7 mouse cellular contexts compared by ENCODE assay signal in the genomic region with DNA sequence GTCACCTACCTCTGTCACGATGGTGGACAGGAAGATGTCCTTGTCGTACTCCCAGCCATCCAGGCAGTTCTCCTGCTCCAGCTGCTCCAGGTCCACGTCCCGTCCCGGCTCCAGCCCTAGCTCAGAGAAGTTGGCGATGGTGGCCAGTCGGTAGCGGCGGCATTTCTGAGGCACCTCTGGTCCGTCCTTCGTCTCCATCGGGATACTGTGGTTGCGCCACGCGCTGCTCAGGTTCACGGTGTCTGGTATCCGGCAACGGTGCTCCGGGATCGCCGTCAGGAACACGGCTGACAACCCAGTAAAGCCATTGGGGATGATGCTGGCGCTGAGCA. TPM values are rescaled to one million over a fixed set of nuclear protein-coding genes. Genes with fewer than 3 reads are reported as not detected.
DNase-seq lines count a peak whose midpoint lies in the region; ATAC-seq and TF ChIP-seq lines count a peak whose summit lies in the region.
"Not testable (repeated sequence)": the region's sequence is repeated elsewhere in the genome, so short reads cannot be mapped to it uniquely, and the experiment has no call there.

No protein-coding gene starts in this region.

- peak overlapping the region; percentile 58 for H3K9ac ChIP-seq in forebrain, embryonic 12.5 days
- peak overlapping the region; percentile 78 for H3K9ac ChIP-seq in heart, embryonic 14.5 days (ENCODE audit: low read length)
- peak overlapping the region; percentile 72 for H3K9ac ChIP-seq in liver, embryonic 12.5 days
- peak overlapping the region; percentile 69 for H3K9ac ChIP-seq in neural tube, embryonic 13.5 days

- WGBS in forebrain, embryonic 12.5 days = under 1% methylated on average over 23 of the region's 23 CpGs
- under 1% methylated on average over 23 of the region's 23 CpGs for WGBS in heart, embryonic 14.5 days
- WGBS in kidney, adult 2 months = 1% methylated on average over 23 of the region's 23 CpGs
- WGBS in liver, embryonic 12.5 days (ENCODE audit: insufficient replicate concordance) = under 1% methylated on average over 23 of the region's 23 CpGs
- WGBS in neural tube, embryonic 13.5 days = under 1% methylated on average over 23 of the region's 23 CpGs

- not testable (repeated sequence) for TF ChIP-seq CTCF in kidney, adult 2 months (conservative IDR thresholded peaks at IDR 0.05; ENCODE audit: insufficient read depth, insufficient read length, low read depth, low read length)

- H3K27me3 ChIP-seq in forebrain, embryonic 12.5 days = peaks cover 16% of the 10 kb centered on the region
- H3K27me3 ChIP-seq in heart, embryonic 14.5 days (ENCODE audit: control insufficient read depth, insufficient read depth, low read length); kidney, adult 2 months (replicated peaks; ENCODE audit: control insufficient read depth, insufficient read depth, low read length); liver, embryonic 12.5 days (replicated peaks): not testable (repeated sequence)
- H3K27me3 ChIP-seq in neural tube, embryonic 13.5 days = peaks cover 21% of the 10 kb centered on the region

- not testable (repeated sequence) for H3K9me3 ChIP-seq in forebrain, embryonic 12.5 days; heart, embryonic 14.5 days (ENCODE audit: control insufficient read depth, low read length); liver, embryonic 12.5 days (replicated peaks); neural tube, embryonic 13.5 days

- H3K4me3 ChIP-seq in brown adipose tissue, adult 24 weeks (ENCODE audit: insufficient read depth, low read depth, low read length) = peak overlapping the region; percentile 71
- peak overlapping the region; percentile 60 for H3K4me3 ChIP-seq in forebrain, embryonic 12.5 days (replicated peaks)
- peak overlapping the region; percentile 69 to 82 for H3K4me3 ChIP-seq in heart, embryonic 14.5 days (ENCODE audit: control insufficient read depth in 1 of 2, insufficient read depth in 1 of 2, low read depth in 1 of 2, low read length in 2 of 2)
- peak overlapping the region; percentile 73 for H3K4me3 ChIP-seq in kidney, adult 2 months (ENCODE audit: insufficient read depth, low read depth, low read length)
- H3K4me3 ChIP-seq in liver, embryonic 12.5 days = peak overlapping the region; percentile 67
- peak overlapping the region; percentile 58 for H3K4me3 ChIP-seq in neural tube, embryonic 13.5 days

- H3K36me3 ChIP-seq in forebrain, embryonic 12.5 days (replicated peaks); heart, embryonic 14.5 days (ENCODE audit: control insufficient read depth, insufficient read depth, low read length); kidney, adult 2 months (ENCODE audit: control insufficient read depth, insufficient read depth, low read length); neural tube, embryonic 13.5 days: not testable (repeated sequence)
- peaks cover 19% of the 10 kb centered on the region for H3K36me3 ChIP-seq in liver, embryonic 12.5 days

- not testable (repeated sequence) for H3K27ac ChIP-seq in brown adipose tissue, adult 24 weeks (replicated peaks; ENCODE audit: low read depth, low read length); forebrain, embryonic 12.5 days; heart, embryonic 14.5 days (replicated peaks in 1 of 2; ENCODE audit: control insufficient read depth in 1 of 2, insufficient read depth in 1 of 2, low read depth in 2 of 2, low read length in 2 of 2); kidney, adult 2 months (ENCODE audit: insufficient read depth, low read depth, low read length); liver, embryonic 12.5 days; neural tube, embryonic 13.5 days (replicated peaks)

- H3K4me1 ChIP-seq in brown adipose tissue, adult 24 weeks (ENCODE audit: control insufficient read depth, insufficient read depth, insufficient read length, low read length); forebrain, embryonic 12.5 days; heart, embryonic 14.5 days (ENCODE audit: control insufficient read depth in 2 of 2, insufficient read depth in 2 of 2, low read length in 2 of 2); kidney, adult 2 months (ENCODE audit: control insufficient read depth, insufficient read depth, low read length); neural tube, embryonic 13.5 days (replicated peaks): not testable (repeated sequence)
- H3K4me1 ChIP-seq in liver, embryonic 12.5 days = peaks cover 25% of the 10 kb centered on the region

- DNase-seq in kidney, adult 2 months = not testable (repeated sequence)

- TF ChIP-seq POLR2A in kidney, adult 2 months (IDR thresholded peaks at IDR 0.05; ENCODE audit: low read depth, low read length) = not testable (repeated sequence)

- H3K4me2 ChIP-seq in forebrain, embryonic 12.5 days = peak overlapping the region; percentile 94
- peak overlapping the region; percentile 97 for H3K4me2 ChIP-seq in heart, embryonic 14.5 days (ENCODE audit: low read length)
- peak overlapping the region; percentile 93 for H3K4me2 ChIP-seq in liver, embryonic 12.5 days
- H3K4me2 ChIP-seq in neural tube, embryonic 13.5 days = peak overlapping the region; percentile 85

- ATAC-seq in forebrain, embryonic 12.5 days (ENCODE audit: low FRiP score) = peak; percentile 30; the same call in 1 of the 2 replicates
- not testable (repeated sequence) for ATAC-seq in heart, embryonic 14.5 days (ENCODE audit: insufficient number of reproducible peaks, insufficient read depth, low FRiP score, low read depth)
- ATAC-seq in liver, embryonic 12.5 days = peak; percentile 9; the same call in 1 of the 2 replicates
- 0 out of 2 replicates have a peak, but pooled peaks have one; percentile 5 for ATAC-seq in megakaryocyte progenitor cell, adult 5-6 weeks (replicated peaks; ENCODE audit: poor library complexity)
- peak; percentile 68; the same call in 1 of the 2 replicates for ATAC-seq in neural tube, embryonic 13.5 days (ENCODE audit: low read depth)

RNA-seq across cellular contexts. Expression of gene Slc22a21, which starts 0.7 kb away (rescaled TPM):
- 1.4 and 1.8 TPM in 2 replicates for polyA plus RNA-seq in brown adipose tissue, adult 24 weeks (2012; ENCODE audit: insufficient read depth, insufficient read length, missing spikeins)
- polyA plus RNA-seq in forebrain, embryonic 12.5 days (2016; fragmentation: Nextera tagmentation; extraction: Ambion mirVana) = 1.4 and 2.7 TPM in 2 replicates
- 2.6 and 2.9 TPM in 2 replicates for polyA plus RNA-seq in heart, embryonic 14.5 days (2014; fragmentation: Nextera tagmentation; extraction: Ambion mirVana)
- 2.4 and 3.7 TPM in 2 replicates for polyA plus RNA-seq in kidney, adult 2 months (2012; rRNA removed)
- 1.4 and 1.7 TPM in 2 replicates for polyA plus RNA-seq in liver, embryonic 12.5 days (2016; fragmentation: Nextera tagmentation; extraction: Ambion mirVana)
- total RNA-seq in megakaryocyte progenitor cell, adult 5-6 weeks (2015) = 1.4 and 3.0 TPM in 2 replicates
- total RNA-seq in megakaryocyte progenitor cell, adult 5-6 weeks (2017) = 0.71 and 2.3 TPM in 2 replicates
- 2.3 and 3.6 TPM in 2 replicates for polyA plus RNA-seq in neural tube, embryonic 13.5 days (2015; fragmentation: Nextera tagmentation; extraction: Ambion mirVana)

RNA-seq across cellular contexts. Expression of gene Slc22a4, which starts 48.5 kb away (rescaled TPM):
- 1.8 and 3.5 TPM in 2 replicates for polyA plus RNA-seq in brown adipose tissue, adult 24 weeks (2012; ENCODE audit: insufficient read depth, insufficient read length, missing spikeins)
- polyA plus RNA-seq in forebrain, embryonic 12.5 days (2016; fragmentation: Nextera tagmentation; extraction: Ambion mirVana) = 0.92 and 1.6 TPM in 2 replicates
- 0.26 and 1.3 TPM in 2 replicates for polyA plus RNA-seq in heart, embryonic 14.5 days (2014; fragmentation: Nextera tagmentation; extraction: Ambion mirVana)
- 46.7 and 56.8 TPM in 2 replicates for polyA plus RNA-seq in kidney, adult 2 months (2012; rRNA removed)
- 39.5 and 42.0 TPM in 2 replicates for polyA plus RNA-seq in liver, embryonic 12.5 days (2016; fragmentation: Nextera tagmentation; extraction: Ambion mirVana)
- total RNA-seq in megakaryocyte progenitor cell, adult 5-6 weeks (2015) = 22.2 and 23.6 TPM in 2 replicates
- total RNA-seq in megakaryocyte progenitor cell, adult 5-6 weeks (2017) = 15.3 and 22.6 TPM in 2 replicates
- 1.7 and 2.0 TPM in 2 replicates for polyA plus RNA-seq in neural tube, embryonic 13.5 days (2015; fragmentation: Nextera tagmentation; extraction: Ambion mirVana)
